Mouse (Mus musculus): Measurements from ENCODE around the gene Gm11437. TPM values are rescaled to one million over a fixed set of nuclear protein-coding genes. Genes with fewer than 3 reads are reported as not detected.

The Gm11437 gene
- total RNA-seq, 1 experiment = not detected

GRCm38 (mm10) chr11:84128943-84129798 is 38.1 kb downstream of the Gm11437 start, which contains the start of the genes Tada2a and Acaca:
TSS of gene Tada2a (minus strand) at chr11:84129600.
TSS of gene Acaca (plus strand) at chr11:84129672.
- Histone ChIP-seq H3K9ac (ENCODE audit: insufficient read depth, low read depth, low read length, poor library complexity, severe bottlenecking) (peak within 1 kb of the TSS; percentile 94), H3K27ac (ENCODE audit: insufficient read depth, low read depth, low read length, poor library complexity, severe bottlenecking) (peak within 1 kb of the TSS; percentile 72), H3K4me1 (ENCODE audit: control insufficient read depth in 2 of 2, insufficient read depth in 2 of 2, low read length in 2 of 2, poor library complexity in 1 of 2) (no peaks in the 10 kb centered on the region), H3K4me3 (ENCODE audit: insufficient read depth in 1 of 2, low read depth in 1 of 2, low read length in 2 of 2, poor library complexity in 1 of 2, severe bottlenecking in 1 of 2) (peak within 1 kb of the TSS; percentile 92 to 93), H3K9me3 (ENCODE audit: control insufficient read depth, insufficient read depth, low read depth, low read length) (no peaks in the 10 kb centered on the region), H3K36me3 (ENCODE audit: control insufficient read depth, insufficient read depth, low read length, poor library complexity, severe bottlenecking) (peaks cover 20% of the 10 kb centered on the region)
- DNase-seq (ENCODE audit: low read depth, low spot score) = peak; percentile 66
- TF ChIP-seq MAFK (IDR thresholded peaks at IDR 0.05; ENCODE audit: insufficient read depth, low read depth, low read length) = no peak
- 0 out of 2 replicates have a peak, but pooled peaks have one; percentile 52 for TF ChIP-seq HCFC1 (IDR thresholded peaks at IDR 0.05; ENCODE audit: borderline replicate concordance, insufficient read depth, low read length)
- in situ Hi-C loops (cut with MboI; ENCODE audit: low sequenced_read_pairs in 2 of 2, unreplicated experiment in 2 of 2) = no loop called here

GRCm38 (mm10) chr11:84127977-84128376 is 39.3 kb downstream of the Gm11437 start:
- Histone ChIP-seq H3K9ac (ENCODE audit: insufficient read depth, low read depth, low read length, poor library complexity, severe bottlenecking) (no peak overlapping the region), H3K4me3 (ENCODE audit: insufficient read depth in 1 of 2, low read depth in 1 of 2, low read length in 2 of 2, poor library complexity in 1 of 2, severe bottlenecking in 1 of 2) (0 out of 4 replicates have a peak overlapping the region, but pooled peaks of 1 of the 2 experiments have one; percentile 93), H3K4me1 (ENCODE audit: control insufficient read depth in 2 of 2, insufficient read depth in 2 of 2, low read length in 2 of 2, poor library complexity in 1 of 2) (no peaks in the 10 kb centered on the region), H3K36me3 (ENCODE audit: control insufficient read depth, insufficient read depth, low read length, poor library complexity, severe bottlenecking) (peaks cover 21% of the 10 kb centered on the region), H3K9me3 (ENCODE audit: control insufficient read depth, insufficient read depth, low read depth, low read length) (no peaks in the 10 kb centered on the region), H3K27ac (ENCODE audit: insufficient read depth, low read depth, low read length, poor library complexity, severe bottlenecking) (no peak overlapping the region)
- in situ Hi-C loops (cut with MboI; ENCODE audit: low sequenced_read_pairs in 2 of 2, unreplicated experiment in 2 of 2) = no loop called here
- TF ChIP-seq HCFC1 (IDR thresholded peaks at IDR 0.05; ENCODE audit: borderline replicate concordance, insufficient read depth, low read length) = no peak
- no peak for TF ChIP-seq MAFK (IDR thresholded peaks at IDR 0.05; ENCODE audit: insufficient read depth, low read depth, low read length)
- TF ChIP-seq CHD2 (IDR thresholded peaks at IDR 0.05; ENCODE audit: low read depth, low read length) = no peak
- TF ChIP-seq ZNF384 (IDR thresholded peaks at IDR 0.05; ENCODE audit: low read depth, low read length) = no peak
- no peak for TF ChIP-seq ZC3H11A (IDR thresholded peaks at IDR 0.05; ENCODE audit: borderline replicate concordance, low read depth, low read length)
- DNase-seq (ENCODE audit: low read depth, low spot score) = no peak

GRCm38 (mm10) chr11:84121051-84121956 is 46.0 kb downstream of the Gm11437 start:
- no peak overlapping the region for H3K9ac ChIP-seq (ENCODE audit: insufficient read depth, low read depth, low read length, poor library complexity, severe bottlenecking)
- TF ChIP-seq HCFC1 (IDR thresholded peaks at IDR 0.05; ENCODE audit: borderline replicate concordance, insufficient read depth, low read length) (no peak), MAFK (IDR thresholded peaks at IDR 0.05; ENCODE audit: insufficient read depth, low read depth, low read length) (no peak), CHD2 (IDR thresholded peaks at IDR 0.05; ENCODE audit: low read depth, low read length) (no peak), ZNF384 (IDR thresholded peaks at IDR 0.05; ENCODE audit: low read depth, low read length) (no peak), ZC3H11A (IDR thresholded peaks at IDR 0.05; ENCODE audit: borderline replicate concordance, low read depth, low read length) (no peak)
- H3K9me3 ChIP-seq (ENCODE audit: control insufficient read depth, insufficient read depth, low read depth, low read length) = no peaks in the 10 kb centered on the region
- no peaks in the 10 kb centered on the region for H3K4me1 ChIP-seq (ENCODE audit: control insufficient read depth in 2 of 2, insufficient read depth in 2 of 2, low read length in 2 of 2, poor library complexity in 1 of 2)
- H3K36me3 ChIP-seq (ENCODE audit: control insufficient read depth, insufficient read depth, low read length, poor library complexity, severe bottlenecking) = peaks cover 44% of the 10 kb centered on the region
- peak; percentile 37 for DNase-seq (ENCODE audit: low read depth, low spot score)
- in situ Hi-C loops (cut with MboI; ENCODE audit: low sequenced_read_pairs in 2 of 2, unreplicated experiment in 2 of 2) = no loop called here
- no peak overlapping the region for H3K27ac ChIP-seq (ENCODE audit: insufficient read depth, low read depth, low read length, poor library complexity, severe bottlenecking)
- H3K4me3 ChIP-seq (ENCODE audit: insufficient read depth in 1 of 2, low read depth in 1 of 2, low read length in 2 of 2, poor library complexity in 1 of 2, severe bottlenecking in 1 of 2) = no peak overlapping the region

- no peak for TF ChIP-seq CHD2 (IDR thresholded peaks at IDR 0.05; ENCODE audit: low read depth, low read length)
- TF ChIP-seq ZC3H11A (IDR thresholded peaks at IDR 0.05; ENCODE audit: borderline replicate concordance, low read depth, low read length) = no peak
- no peak for TF ChIP-seq ZNF384 (IDR thresholded peaks at IDR 0.05; ENCODE audit: low read depth, low read length)
- no peak for TF ChIP-seq HCFC1 (IDR thresholded peaks at IDR 0.05; ENCODE audit: borderline replicate concordance, insufficient read depth, low read length)
- no peak for TF ChIP-seq MAFK (IDR thresholded peaks at IDR 0.05; ENCODE audit: insufficient read depth, low read depth, low read length)
Measured at GRCm38 (mm10) chr11:84117431-84117830, 49.8 kb downstream of the Gm11437 start.

More at GRCm38 (mm10) chr11:84117431-84117830, 49.8 kb downstream of the Gm11437 start:
- Histone ChIP-seq H3K4me1 (ENCODE audit: control insufficient read depth in 2 of 2, insufficient read depth in 2 of 2, low read length in 2 of 2, poor library complexity in 1 of 2) (no peaks in the 10 kb centered on the region), H3K9me3 (ENCODE audit: control insufficient read depth, insufficient read depth, low read depth, low read length) (no peaks in the 10 kb centered on the region), H3K27ac (ENCODE audit: insufficient read depth, low read depth, low read length, poor library complexity, severe bottlenecking) (no peak overlapping the region), H3K36me3 (ENCODE audit: control insufficient read depth, insufficient read depth, low read length, poor library complexity, severe bottlenecking) (peaks cover 45% of the 10 kb centered on the region), H3K9ac (ENCODE audit: insufficient read depth, low read depth, low read length, poor library complexity, severe bottlenecking) (no peak overlapping the region), H3K4me3 (ENCODE audit: insufficient read depth in 1 of 2, low read depth in 1 of 2, low read length in 2 of 2, poor library complexity in 1 of 2, severe bottlenecking in 1 of 2) (no peak overlapping the region)
- in situ Hi-C loops (cut with MboI; ENCODE audit: low sequenced_read_pairs in 2 of 2, unreplicated experiment in 2 of 2) = no loop called here
- DNase-seq (ENCODE audit: low read depth, low spot score) = no peak

Measured in ES-E14 (cell line).